Comparison of ENCODE assay signal across 25 mouse cellular contexts in genomic region chr19:28234676-28235075, GRCm38 (mm10).
"Had no signal": no experiment of that assay in that cellular context is flagged by ENCODE, and none has a peak within 500 bp of the region (broad histone marks: within the 10 kb centered on the region; RNA-seq: fewer than 3 reads in every experiment).

No protein-coding gene starts in this region.

- H3K4me1 ChIP-seq: heart, embryonic 13.5 days; heart, embryonic 15.5 days; hindbrain, embryonic 13.5 days; hindbrain, embryonic 15.5 days; kidney, embryonic 15.5 days; limb, embryonic 13.5 days; limb, embryonic 15.5 days; liver, embryonic 12.5 days had no signal

- H3K27me3 ChIP-seq: heart, embryonic 13.5 days; heart, embryonic 15.5 days; hindbrain, embryonic 13.5 days; hindbrain, embryonic 15.5 days; kidney, embryonic 15.5 days; limb, embryonic 13.5 days; limb, embryonic 15.5 days; liver, embryonic 12.5 days had no signal

- DNase-seq: gastrocnemius, postnatal 14 days; gastrocnemius, postnatal 36 days; heart, adult 2 months; heart, postnatal 14 days; heart, postnatal 36 days; kidney, adult 11 months; kidney, adult 2 months; kidney, adult 9 months; kidney, postnatal 14 days; kidney, postnatal 36 days; lung, adult 18-20 months had no signal

- H3K36me3 ChIP-seq: heart, embryonic 13.5 days; heart, embryonic 15.5 days; hindbrain, embryonic 13.5 days; hindbrain, embryonic 15.5 days; kidney, embryonic 15.5 days; limb, embryonic 13.5 days; limb, embryonic 15.5 days; liver, embryonic 12.5 days had no signal

- H3K9ac ChIP-seq: heart, embryonic 13.5 days; heart, embryonic 15.5 days; hindbrain, embryonic 13.5 days; hindbrain, embryonic 15.5 days; kidney, embryonic 15.5 days; limb, embryonic 13.5 days; limb, embryonic 15.5 days; liver, embryonic 12.5 days; liver, embryonic 14.5 days had no signal

- H3K4me2 ChIP-seq: heart, embryonic 11.5 days; heart, embryonic 13.5 days; heart, embryonic 15.5 days; hindbrain, embryonic 13.5 days; hindbrain, embryonic 15.5 days; kidney, embryonic 15.5 days; limb, embryonic 13.5 days; limb, embryonic 15.5 days; liver, embryonic 12.5 days had no signal

- ATAC-seq: hindbrain, postnatal 0 days; intestine, embryonic 16.5 days; liver, embryonic 12.5 days had no signal

- H3K27ac ChIP-seq: heart, adult 2 months; heart, embryonic 13.5 days; heart, embryonic 15.5 days; hindbrain, embryonic 13.5 days; hindbrain, embryonic 15.5 days; hindbrain, postnatal 0 days; kidney, embryonic 15.5 days; kidney, postnatal 0 days; left cerebral cortex, adult 2 months; limb, embryonic 13.5 days; limb, embryonic 15.5 days; liver, embryonic 12.5 days; liver, embryonic 14.5 days had no signal

- H3K9me3 ChIP-seq: heart, embryonic 13.5 days; heart, embryonic 15.5 days; hindbrain, embryonic 13.5 days; hindbrain, embryonic 15.5 days; kidney, embryonic 15.5 days; limb, embryonic 13.5 days; limb, embryonic 15.5 days; liver, embryonic 12.5 days had no signal

- H3K4me3 ChIP-seq: heart, adult 2 months; heart, embryonic 13.5 days; heart, embryonic 15.5 days; hindbrain, embryonic 13.5 days; hindbrain, embryonic 15.5 days; kidney, embryonic 15.5 days; left cerebral cortex, adult 2 months; limb, embryonic 13.5 days; limb, embryonic 15.5 days; liver, embryonic 12.5 days had no signal
